In the genomic region with DNA sequence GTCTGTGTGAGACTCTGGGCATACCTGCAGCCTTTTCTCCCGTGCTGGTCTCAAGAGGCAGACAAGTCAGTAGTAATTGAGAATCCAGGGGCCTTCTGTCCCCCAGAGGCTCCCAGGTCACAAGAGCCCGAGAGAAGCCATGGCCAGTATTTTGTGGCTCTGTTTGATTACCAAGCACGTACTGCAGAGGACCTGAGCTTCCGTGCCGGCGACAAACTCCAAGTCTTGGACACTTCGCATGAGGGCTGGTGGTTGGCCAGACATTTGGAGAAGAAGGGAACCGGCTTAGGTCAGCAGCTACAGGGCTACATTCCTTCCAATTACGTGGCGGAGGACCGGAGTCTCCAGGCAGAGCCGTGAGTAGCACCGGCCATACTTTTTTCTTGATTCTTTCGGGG, we compare ENCODE assay signal across 8 mouse cellular contexts. TPM values are rescaled to one million over a fixed set of nuclear protein-coding genes. Genes with fewer than 3 reads are reported as not detected.
A peak's percentile ranks its signal among the peaks of the same experiment; 100 is the strongest.
DNase-seq lines count a peak whose midpoint lies in the region; ATAC-seq and TF ChIP-seq lines count a peak whose summit lies in the region.

No protein-coding gene starts in this region.

- H3K4me3 ChIP-seq in spleen, adult 2 months (ENCODE audit: extremely low read depth, insufficient read depth, insufficient read length) = peak overlapping the region; percentile 35
- peak overlapping the region; percentile 54 for H3K4me3 ChIP-seq in kidney, embryonic 15.5 days (replicated peaks)
- H3K4me3 ChIP-seq in forebrain, embryonic 14.5 days (ENCODE audit: low read depth, low read length) = no peak overlapping the region

- H3K27me3 ChIP-seq in spleen, adult 2 months (ENCODE audit: control insufficient read depth, insufficient read depth, low read length) = no peaks in the 10 kb centered on the region
- H3K27me3 ChIP-seq in kidney, embryonic 15.5 days = no peaks in the 10 kb centered on the region
- no peaks in the 10 kb centered on the region for H3K27me3 ChIP-seq in forebrain, embryonic 14.5 days (replicated peaks; ENCODE audit: control insufficient read depth, insufficient read depth, low read length)

- TF ChIP-seq CTCF in spleen, adult 2 months (IDR thresholded peaks at IDR 0.05; ENCODE audit: extremely low read depth, insufficient read depth, insufficient read length, insufficient replicate concordance) = no peak

- H3K4me1 ChIP-seq in spleen, adult 2 months (ENCODE audit: control insufficient read depth, insufficient read depth, insufficient read length) = no peaks in the 10 kb centered on the region
- peaks cover 20% of the 10 kb centered on the region for H3K4me1 ChIP-seq in kidney, embryonic 15.5 days
- no peaks in the 10 kb centered on the region for H3K4me1 ChIP-seq in forebrain, embryonic 14.5 days (ENCODE audit: control insufficient read depth, insufficient read depth, low read length)

- WGBS in spleen, adult 2 months = 65% methylated on average over 14 of the region's 14 CpGs
- WGBS in kidney, embryonic 15.5 days = 33% methylated on average over 14 of the region's 14 CpGs
- 81% methylated on average over 14 of the region's 14 CpGs for WGBS in forebrain, embryonic 14.5 days

- no peak for DNase-seq in spleen, adult 2 months (ENCODE audit: low read depth in 1 of 2, low spot score in 2 of 2)
- no peak for DNase-seq in spleen, adult 12 weeks (ENCODE audit: low spot score)
- peak; percentile 40 for DNase-seq in lung, postnatal 25 days (ENCODE audit: low spot score)
- DNase-seq in frontal cortex, adult 2 months (ENCODE audit: extremely low spot score in 1 of 2, low spot score in 1 of 2) = no peak
- DNase-seq in forebrain, embryonic 14.5 days (ENCODE audit: low spot score) = no peak

- peak overlapping the region; percentile 61 for H3K4me2 ChIP-seq in kidney, embryonic 15.5 days
- H3K4me2 ChIP-seq in forebrain, embryonic 14.5 days (ENCODE audit: low read length) = no peak overlapping the region

- TF ChIP-seq POLR2A in spleen, adult 2 months (IDR thresholded peaks at IDR 0.05; ENCODE audit: low read depth, low read length) = no peak

- no peaks in the 10 kb centered on the region for H3K36me3 ChIP-seq in spleen, adult 2 months (ENCODE audit: control insufficient read depth, insufficient read depth, low read length)
- no peaks in the 10 kb centered on the region for H3K36me3 ChIP-seq in kidney, embryonic 15.5 days
- no peaks in the 10 kb centered on the region for H3K36me3 ChIP-seq in forebrain, embryonic 14.5 days (ENCODE audit: control insufficient read depth, insufficient read depth, low read length)

- H3K27ac ChIP-seq in spleen, adult 2 months (ENCODE audit: insufficient read depth, low read length) = no peak overlapping the region; the same call in 1 of the 2 replicates
- peak overlapping the region; percentile 95 for H3K27ac ChIP-seq in kidney, embryonic 15.5 days
- H3K27ac ChIP-seq in forebrain, embryonic 14.5 days (ENCODE audit: low read depth, low read length) = no peak overlapping the region

- no peaks in the 10 kb centered on the region for H3K9me3 ChIP-seq in kidney, embryonic 15.5 days (replicated peaks)
- no peaks in the 10 kb centered on the region for H3K9me3 ChIP-seq in forebrain, embryonic 14.5 days (replicated peaks; ENCODE audit: control insufficient read depth, low read length)

- ATAC-seq in granulocyte monocyte progenitor cell, adult 5-6 weeks (replicated peaks; ENCODE audit: poor library complexity, severe bottlenecking) = peak; percentile 3; the same call in 1 of the 2 replicates
- ATAC-seq in kidney, embryonic 15.5 days (replicated peaks; ENCODE audit: low FRiP score) = peak; percentile 64
- ATAC-seq in frontal cortex, adult (ENCODE audit: low TSS enrichment) = no peak
- no peak for ATAC-seq in forebrain, embryonic 14.5 days

- peak overlapping the region; percentile 58 for H3K9ac ChIP-seq in kidney, embryonic 15.5 days
- no peak overlapping the region for H3K9ac ChIP-seq in forebrain, embryonic 14.5 days (ENCODE audit: low read length)

RNA-seq across cellular contexts. Expression of gene Frk, which starts 0.8 kb away (rescaled TPM):
- 0.12 and 0.16 TPM in 2 replicates for polyA plus RNA-seq in spleen, adult 2 months (2012; rRNA removed)
- not detected in 2 replicates for total RNA-seq in granulocyte monocyte progenitor cell, adult 5-6 weeks (2014; fragmentation: Nextera tagmentation)
- not detected in 2 replicates for total RNA-seq in granulocyte monocyte progenitor cell, adult 5-6 weeks (2017)
- 18.2 and 20.1 TPM in 2 replicates for polyA plus RNA-seq in kidney, embryonic 15.5 days (2015; fragmentation: Nextera tagmentation; extraction: Ambion mirVana)
- 0.32 and 0.50 TPM in 2 replicates for polyA plus RNA-seq in frontal cortex, adult 2 months (2012; rRNA removed)
- 0.60 and 1.3 TPM in 2 replicates for polyA plus RNA-seq in forebrain, embryonic 14.5 days (2014; fragmentation: Nextera tagmentation; extraction: Ambion mirVana)

Comparison
In these comparisons a context has a peak if more than half of its experiments do, and no peak if none do; other contexts are left out.
1. ATAC-seq: peak in granulocyte monocyte progenitor cell, adult 5-6 weeks (single experiment) and kidney, embryonic 15.5 days (single experiment); none in frontal cortex, adult (single experiment) and forebrain, embryonic 14.5 days (single experiment).